Mouse (Mus musculus): Measurements from ENCODE around the gene Slc27a2.

DNA sequence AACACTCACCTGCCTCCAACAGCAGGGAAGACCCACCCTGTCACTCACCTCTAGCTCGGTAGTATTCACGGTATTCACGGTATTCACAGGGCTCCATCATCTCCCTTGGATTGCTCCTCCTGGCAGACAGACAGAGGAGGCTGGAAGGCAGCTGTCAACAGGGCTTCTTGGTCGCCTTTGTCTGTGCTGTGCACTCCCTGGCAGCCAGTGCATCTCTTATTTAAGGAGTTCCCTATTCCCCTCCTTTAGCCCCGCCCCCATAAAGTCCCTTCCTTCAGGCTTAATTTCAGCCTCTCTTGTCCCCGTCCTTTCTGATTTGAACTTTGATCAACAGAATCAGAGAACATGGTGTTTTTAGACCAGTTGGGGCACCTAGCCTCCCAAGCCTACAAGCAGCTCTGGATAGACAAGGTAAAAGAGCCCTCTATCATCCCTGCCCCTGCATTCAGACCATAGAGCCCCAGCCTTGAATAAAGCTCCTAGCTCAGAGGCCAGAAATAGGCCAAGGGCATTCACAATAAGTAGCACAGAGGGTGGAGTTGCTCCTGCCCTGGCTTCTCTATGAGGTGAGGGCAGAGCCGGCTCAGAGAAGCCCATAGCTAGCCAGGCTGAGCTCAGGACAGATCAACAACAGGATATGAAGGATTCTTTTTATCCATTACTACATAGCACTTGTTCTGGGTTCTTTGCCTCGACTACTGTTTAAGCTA is 66.4 kb downstream of the Slc27a2 start:
- TF ChIP-seq POU5F1 (IDR thresholded peaks at IDR 0.05; ENCODE audit: borderline replicate concordance, low read length) (no peak), CTCF (conservative IDR thresholded peaks at IDR 0.05; ENCODE audit: low read length) (no peak)
